Mouse (Mus musculus): ENCODE measurements around the gene Il6.
"Not testable (repeated sequence)": the region's sequence is repeated elsewhere in the genome, so short reads cannot be mapped to it uniquely, and the experiment has no call there.

DNA sequence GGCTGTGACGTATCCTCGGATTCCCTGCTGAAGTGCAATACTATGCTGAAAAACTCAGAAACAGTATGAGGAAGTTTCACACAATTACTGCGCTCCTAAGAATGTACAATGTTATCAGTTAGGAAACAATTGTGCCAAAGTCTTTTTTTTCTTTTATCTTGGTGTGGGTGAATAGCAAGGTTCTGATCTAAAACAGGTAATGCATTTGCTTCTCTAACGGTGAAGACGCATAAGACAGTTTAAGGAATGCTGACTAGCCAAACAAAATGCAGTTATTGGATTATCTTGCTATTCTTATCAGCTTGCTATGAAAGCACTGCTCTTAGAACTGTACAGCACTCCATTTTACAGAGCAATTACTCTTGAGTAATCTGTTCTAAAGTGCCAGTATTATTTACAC lies 26.4 kb downstream of the Il6 start:
- not testable (repeated sequence) for TF ChIP-seq CTCF, EP300 (IDR thresholded peaks at IDR 0.05; ENCODE audit: low read depth)
